Mouse (Mus musculus): ENCODE measurements around the gene Tmem183a.

Tmem183a gene

DNA sequence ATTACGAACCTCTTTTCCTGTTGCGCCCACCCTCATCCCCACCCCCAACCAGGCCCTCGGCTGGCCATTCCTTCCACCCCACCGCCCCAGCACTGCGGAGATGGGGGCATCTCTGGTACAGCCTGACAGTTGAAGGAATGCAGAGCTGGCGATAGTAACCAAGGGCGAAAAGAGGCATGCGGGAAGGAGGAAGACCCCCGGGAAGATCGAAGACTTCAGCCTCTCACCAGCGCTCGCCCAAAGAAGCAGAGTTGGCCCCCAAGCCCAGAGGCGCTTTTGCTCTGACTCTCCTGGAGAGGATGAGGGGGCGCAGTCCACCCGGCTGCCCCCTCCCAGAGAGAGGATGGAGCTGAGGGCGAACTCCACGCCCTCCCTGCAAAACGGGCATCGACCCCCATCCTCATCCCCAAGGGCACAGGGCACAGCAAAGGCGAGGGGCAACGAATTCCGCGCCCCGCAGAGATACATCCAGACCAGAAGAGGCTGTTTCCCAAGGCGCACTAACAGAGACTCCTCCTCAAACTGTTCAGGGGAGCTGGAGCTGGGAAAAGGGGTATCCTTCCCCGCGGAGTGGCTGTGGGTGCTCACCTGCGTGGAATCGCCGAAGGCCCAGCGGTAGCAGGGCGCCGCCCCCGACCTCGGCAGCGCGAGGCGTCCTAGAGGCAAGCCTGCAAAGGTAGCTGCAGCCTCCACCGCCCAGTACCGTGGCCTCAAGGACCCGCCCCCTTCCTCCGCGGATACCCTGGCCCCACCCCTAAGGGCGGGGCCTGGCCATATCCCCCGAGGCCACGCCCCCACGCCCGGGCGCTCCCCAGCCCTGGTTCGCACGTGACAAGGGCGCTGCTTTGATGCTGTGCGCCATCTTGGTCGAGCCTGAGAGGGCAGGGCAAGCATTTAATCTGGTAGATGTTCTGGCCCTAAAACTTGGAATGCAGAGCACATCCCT lies 17.5 kb downstream of the Tmem183a start:
- DNase-seq: peak; percentile 96

DNA sequence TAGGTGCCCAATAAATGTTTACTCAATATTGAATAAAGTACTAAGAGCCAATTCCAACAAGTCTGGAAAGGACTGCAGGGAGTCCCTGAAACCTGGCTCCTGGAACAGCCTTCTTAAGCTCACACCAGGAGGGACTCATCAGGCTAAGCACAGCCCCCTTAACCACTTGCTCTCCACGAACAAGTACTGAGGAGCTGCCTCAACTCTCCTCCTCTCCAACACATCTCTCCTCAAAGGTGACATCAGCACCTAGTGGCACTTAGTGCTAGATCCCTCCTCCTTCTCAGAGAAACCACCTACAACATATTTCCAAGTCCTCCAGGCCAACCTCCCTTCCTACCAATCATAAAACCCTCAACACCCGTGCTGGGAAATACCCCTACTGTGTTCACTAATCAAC lies 18.2 kb downstream of the Tmem183a start:
- peak; percentile 75 for DNase-seq

DNA sequence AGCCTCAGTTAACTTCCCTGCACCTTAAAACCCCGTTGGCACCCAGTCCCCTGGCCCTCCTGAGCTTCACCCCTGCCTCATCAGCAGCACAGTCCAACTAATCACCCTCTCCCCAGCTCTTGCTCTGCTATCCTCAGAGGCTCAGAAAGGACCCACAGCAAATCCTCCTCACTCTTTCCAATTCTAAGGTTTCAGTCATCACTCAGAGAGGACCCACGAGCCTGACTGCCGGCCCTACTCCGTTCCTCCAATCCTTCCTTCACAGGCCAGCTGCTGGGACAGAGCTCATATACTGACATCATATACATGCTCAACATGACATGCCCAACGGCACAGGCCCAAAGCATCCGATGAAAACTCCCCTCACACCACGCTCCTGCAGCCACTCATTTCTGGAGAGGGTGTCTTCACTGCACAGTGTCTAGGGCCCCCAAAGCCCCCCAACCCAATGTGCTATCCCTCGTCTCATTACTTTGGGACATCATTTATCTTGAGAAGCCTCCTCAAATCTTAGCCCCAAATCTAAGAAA lies 18.9 kb downstream of the Tmem183a start:
- DNase-seq: peak; percentile 63

- peak; percentile 86 for DNase-seq
These were observed 19.5 kb downstream of the Tmem183a start for GRCm38 (mm10) chr1:134342278-134342664.

GRCm38 (mm10) chr1:134341641-134342277 lies 20.0 kb downstream of the Tmem183a start:
- DNase-seq: peak; percentile 41

- peak; percentile 36 for DNase-seq
These were observed 21.8 kb downstream of the Tmem183a start for GRCm38 (mm10) chr1:134339757-134340619.

- peak; percentile 32 for DNase-seq
These were observed 22.6 kb downstream of the Tmem183a start for GRCm38 (mm10) chr1:134339162-134339561.

DNA sequence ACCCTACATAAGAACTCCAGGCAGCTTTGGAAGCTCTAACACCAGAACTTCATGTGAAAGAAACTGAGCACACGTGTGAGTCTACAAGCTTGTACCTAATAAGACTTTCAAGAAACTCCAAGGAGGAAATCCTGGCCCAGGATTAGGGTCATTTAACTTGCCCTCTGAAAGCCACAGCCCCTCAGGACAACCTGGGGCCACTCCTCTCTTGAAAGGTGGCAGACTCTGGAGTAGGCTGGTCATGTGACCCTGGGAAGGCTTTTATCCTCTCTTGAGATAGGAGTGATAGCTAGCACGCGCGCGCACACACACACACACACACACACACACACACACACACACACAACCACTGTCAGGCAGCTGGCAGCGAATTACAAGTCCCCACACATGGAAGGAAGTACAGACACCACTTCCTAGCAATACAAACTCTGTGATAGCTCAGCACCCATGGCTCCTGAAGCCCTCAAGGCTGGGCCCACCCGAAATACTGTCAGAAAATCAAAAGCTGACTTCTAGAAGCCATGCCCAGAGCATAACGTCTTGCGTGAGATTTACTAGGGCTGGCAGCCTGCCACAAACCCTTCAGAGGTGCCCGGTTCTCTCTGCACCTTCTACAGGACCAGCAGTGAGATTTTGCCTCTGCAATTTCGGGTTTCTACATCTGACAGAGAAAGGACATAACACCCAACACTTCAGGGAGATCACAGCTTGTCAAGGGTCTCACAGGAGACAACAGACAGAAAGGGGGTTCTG lies 24.6 kb downstream of the Tmem183a start:
- peak; percentile 65 for DNase-seq

- peak; percentile 90 for DNase-seq
These were observed 25.6 kb downstream of the Tmem183a start for GRCm38 (mm10) chr1:134335924-134336810.

DNA sequence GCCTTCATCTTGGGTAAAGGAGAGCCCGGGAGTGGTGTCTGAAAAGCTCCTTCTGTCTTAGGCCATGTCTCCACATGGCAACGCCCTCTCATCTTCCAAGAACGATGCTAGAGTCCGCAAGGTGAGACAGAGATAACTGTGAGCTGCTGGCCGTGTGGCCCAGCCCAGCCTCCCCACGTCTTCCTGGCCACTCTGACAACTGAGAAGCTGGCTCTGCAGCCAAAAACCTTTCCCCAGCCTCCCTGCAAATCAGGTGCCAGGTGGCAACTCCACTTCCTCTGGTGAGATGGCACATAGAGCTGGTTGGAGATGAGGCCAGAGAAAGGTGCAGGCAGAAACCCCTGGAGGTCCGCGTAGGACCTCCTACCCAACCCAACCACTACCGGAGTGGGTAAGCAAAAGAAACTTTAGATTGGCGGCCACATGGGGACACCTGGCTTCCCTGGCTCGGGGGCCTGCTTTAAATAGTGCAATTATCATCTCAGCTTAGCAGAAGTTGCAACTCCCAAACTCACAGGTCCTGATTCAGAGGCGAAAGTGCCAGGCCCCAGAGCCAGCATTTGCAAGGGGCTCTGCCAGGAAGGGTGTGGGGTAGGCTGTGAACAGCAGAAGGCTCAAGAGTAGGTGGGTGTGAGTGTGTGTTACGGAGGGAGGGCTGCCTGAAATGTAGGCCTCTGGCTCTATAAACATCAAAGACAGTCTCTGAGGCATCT lies 26.4 kb downstream of the Tmem183a start:
- peak; percentile 94 for DNase-seq

DNA sequence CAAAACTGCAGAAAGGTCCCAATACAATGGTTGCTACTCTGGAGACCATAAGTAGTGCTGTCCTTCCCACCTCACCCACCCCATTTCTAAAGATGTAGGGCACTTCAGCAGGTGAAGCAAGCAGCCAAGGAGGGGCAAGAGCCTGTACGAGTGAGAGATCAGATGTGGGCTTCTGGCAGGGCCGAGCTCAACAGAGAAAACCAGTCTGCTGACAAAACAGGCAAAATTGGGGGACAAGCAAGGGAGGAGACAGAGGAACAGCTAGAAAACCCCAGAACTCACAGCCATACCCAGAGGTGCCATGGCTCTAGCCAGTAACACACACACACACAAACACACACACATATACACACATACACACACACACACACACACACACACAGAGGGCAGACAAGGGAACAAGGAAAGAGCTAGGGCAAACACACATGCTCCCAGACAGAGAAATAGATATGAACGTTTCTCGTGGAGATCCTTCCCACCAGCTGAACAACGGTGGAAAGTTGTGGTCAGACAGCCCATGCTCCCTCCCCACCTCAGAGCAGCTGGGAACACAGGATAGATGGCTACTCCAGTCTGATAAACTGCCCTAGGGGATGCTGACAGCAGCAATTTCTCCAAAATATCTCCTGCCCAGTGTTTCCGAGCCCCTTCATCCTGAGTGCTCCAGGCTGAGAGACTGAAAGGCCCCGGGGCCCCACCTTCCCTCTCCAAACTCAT lies 27.5 kb downstream of the Tmem183a start:
- DNase-seq: no peak

DNA sequence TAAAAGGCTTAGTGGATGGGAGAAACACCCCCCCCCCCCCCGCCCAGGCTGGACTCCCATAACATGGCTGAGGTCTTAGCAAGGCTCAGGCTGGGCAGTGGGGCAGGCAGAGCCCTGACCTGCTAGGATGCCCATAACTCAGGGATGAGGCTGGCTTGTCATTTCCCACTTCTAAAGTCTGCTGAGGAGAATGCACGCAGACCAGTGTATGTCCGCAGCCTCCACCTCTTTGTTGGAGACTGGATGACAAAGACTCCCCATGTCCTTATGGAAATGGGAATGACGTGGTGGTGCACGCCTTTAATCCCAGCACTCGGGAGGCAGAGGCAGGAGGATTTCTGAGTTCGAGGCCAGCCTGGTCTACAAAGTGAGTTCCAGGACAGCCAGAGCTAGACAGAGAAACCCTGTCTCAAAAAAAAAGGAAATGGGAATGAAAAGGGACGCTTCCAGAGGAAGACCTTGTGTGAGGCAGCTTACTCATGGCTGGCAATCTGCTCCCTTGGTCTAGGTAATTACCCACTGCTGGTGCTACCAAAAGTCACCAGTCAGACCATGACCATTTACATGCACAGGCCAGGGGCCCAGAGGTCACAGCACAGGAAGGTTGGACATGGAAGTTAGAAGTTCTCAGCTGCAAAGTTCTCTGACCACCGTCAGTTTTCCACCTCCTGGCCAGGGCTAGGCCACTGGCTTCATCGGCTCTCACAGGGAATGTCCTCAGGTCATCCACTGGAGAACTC lies 28.2 kb downstream of the Tmem183a start:
- peak; percentile 45 for DNase-seq

GRCm38 (mm10) chr1:134332770-134333271 lies 29.0 kb downstream of the Tmem183a start, which contains the start of gene Ppfia4:
Gene Ppfia4, minus strand, starts transcription at chr1:134332928.
- DNase-seq: peak; percentile 87

DNA sequence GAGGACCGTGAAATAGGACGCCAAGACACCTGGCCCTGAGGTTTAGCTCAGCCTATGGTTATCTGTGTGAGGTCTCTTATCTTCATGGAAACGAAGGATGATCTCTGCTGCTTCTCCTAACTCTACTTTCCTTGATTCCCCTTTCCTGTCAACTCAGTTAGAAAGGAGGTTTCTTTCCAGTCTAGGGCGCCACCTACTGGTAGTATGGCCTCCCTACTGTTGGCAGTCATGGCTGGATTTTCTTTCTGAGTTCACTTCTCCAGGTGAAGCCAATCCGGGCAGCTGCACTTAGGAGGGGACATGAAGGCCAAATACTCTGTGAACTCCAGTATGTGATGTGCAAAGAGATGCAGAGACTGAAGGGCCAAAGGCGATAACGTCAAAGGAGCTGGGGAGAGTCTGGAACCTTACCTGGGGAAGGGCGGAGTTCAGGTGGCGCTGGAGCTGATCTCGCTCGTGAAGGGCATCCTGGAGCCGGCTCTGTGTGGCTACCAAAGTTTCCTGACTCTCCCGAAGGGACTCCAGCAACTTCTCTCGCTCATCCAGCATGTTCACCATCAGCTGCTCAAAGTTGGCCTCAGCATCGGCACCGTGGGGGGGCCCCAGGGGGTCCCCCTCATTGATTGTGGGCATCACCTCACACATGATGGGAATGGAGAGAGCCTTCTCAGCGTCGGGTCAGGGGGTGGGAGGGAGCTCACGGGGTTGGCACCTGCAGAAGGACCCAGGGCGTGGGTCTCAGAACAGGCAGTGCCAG lies 29.7 kb downstream of the Tmem183a start:
- DNase-seq: peak; percentile 81

- peak; percentile 62 for DNase-seq
These were observed 34.9 kb downstream of the Tmem183a start for GRCm38 (mm10) chr1:134326841-134327346.

DNA sequence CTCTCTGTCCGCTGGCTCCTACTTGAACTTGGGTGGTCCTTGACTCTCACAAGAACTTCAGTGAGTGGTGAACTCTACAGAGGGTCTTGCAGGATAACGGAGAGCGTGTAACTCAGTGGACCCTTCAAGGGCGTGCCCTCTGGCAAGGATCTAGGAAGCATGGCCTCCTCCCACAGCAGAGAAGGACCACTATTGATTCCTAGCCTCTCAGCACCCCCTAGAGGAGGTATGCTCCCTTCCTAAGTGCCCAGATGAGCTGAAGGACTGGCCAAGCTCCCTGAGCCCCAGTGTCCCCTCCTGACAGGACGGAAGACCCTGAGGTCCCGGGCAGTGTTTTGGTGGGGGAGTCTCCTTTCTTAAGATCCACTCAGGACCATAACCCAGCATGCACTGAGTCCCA lies 39.2 kb downstream of the Tmem183a start:
- DNase-seq: no peak

DNA sequence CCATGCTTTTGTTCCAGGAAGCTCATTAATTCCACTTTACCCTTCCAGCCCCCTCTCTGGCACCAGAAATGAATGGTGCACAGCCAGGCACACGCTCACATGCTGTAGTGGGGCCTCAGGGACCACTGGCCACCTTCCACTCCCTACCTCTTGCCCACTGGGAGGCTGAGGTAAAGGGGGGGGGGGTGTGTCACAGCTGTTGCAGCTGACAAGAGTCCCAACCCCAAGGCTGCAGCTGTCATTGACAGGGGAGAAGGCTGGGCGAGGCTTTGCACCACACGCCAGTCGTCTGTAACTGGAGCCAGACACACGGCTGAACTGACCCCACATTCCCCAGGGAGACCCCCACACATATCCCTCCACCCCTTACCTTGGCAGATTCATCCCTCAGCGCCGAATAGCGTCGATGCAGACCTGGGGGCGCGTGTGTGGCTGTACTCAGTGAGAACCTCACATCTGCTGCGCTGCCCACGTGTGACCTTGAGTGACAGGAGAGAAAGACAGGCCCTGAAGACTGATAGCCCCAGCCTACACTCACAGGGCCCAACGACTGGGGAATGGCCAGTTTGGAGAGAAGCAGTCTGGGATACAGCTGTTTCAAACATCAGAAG lies 41.0 kb downstream of the Tmem183a start:
- no peak for DNase-seq

Data from cerebellum, adult 11-12 months (tissue).